Mouse (Mus musculus) intestine, postnatal 0 days (tissue): Measurements from ENCODE around the gene Dbnl. TPM values are rescaled to one million over a fixed set of nuclear protein-coding genes. Genes with fewer than 3 reads are reported as not detected.

ENCODE experiments used
- ATAC-seq: fragments of 200-750 bp; cut with Nextera tagmentation; 2 replicates; pipeline ENCODE4 v1.8.0; 2017; ENCODE audit warnings: mild to moderate bottlenecking, moderate TSS enrichment, moderate library complexity
- H3K27ac ChIP-seq: fragments of 300-500 bp; sonication (generic); 2 replicates; pipeline ENCODE4 v1.5.1; 2014; ENCODE audit warnings: mild to moderate bottlenecking, low read depth, low read length, moderate library complexity
- H3K27me3 ChIP-seq: fragments of 300-500 bp; sonication (generic); replicated peaks from 2 replicates; pipeline ENCODE4 v1.6.1; 2014; ENCODE audit warnings: low read length, mixed read lengths; ENCODE audit not compliant: control insufficient read depth, insufficient read depth
- H3K36me3 ChIP-seq: fragments of 300-500 bp; sonication (generic); 2 replicates; pipeline ENCODE4 v1.6.1; 2014; ENCODE audit warnings: mild to moderate bottlenecking, moderate library complexity; ENCODE audit not compliant: control insufficient read depth, insufficient read depth
- H3K4me1 ChIP-seq: fragments of 300-500 bp; sonication (generic); replicated peaks from 2 replicates; pipeline ENCODE4 v1.6.1; 2014; ENCODE audit warnings: antibody characterized with exemption, low read length, mixed read lengths; ENCODE audit not compliant: control insufficient read depth, insufficient read depth
- H3K4me2 ChIP-seq: fragments of 300-500 bp; sonication (generic); replicated peaks from 2 replicates; pipeline ENCODE4 v1.6.1; 2014; ENCODE audit warnings: low read depth, mild to moderate bottlenecking, moderate library complexity
- H3K4me3 ChIP-seq: fragments of 300-500 bp; sonication (generic); 2 replicates; pipeline ENCODE4 v1.5.1; 2014; ENCODE audit warnings: low read depth, low read length
- H3K9ac ChIP-seq: fragments of 300-500 bp; sonication (generic); 2 replicates; pipeline ENCODE4 v1.6.1; 2014; ENCODE audit warnings: mild to moderate bottlenecking, low read depth, low read length
- H3K9me3 ChIP-seq: fragments of 300-500 bp; sonication (generic); 2 replicates; pipeline ENCODE4 v1.6.1; 2016; ENCODE audit warnings: mixed run types; ENCODE audit not compliant: control insufficient read depth
- CTCF ChIP-seq: sonication (generic); IDR thresholded peaks from 2 replicates; pipeline ENCODE4 v1.5.1; 2016; ENCODE audit warnings: low read depth, mild to moderate bottlenecking, control low read depth, antibody characterized with exemption, moderate library complexity
- WGBS: fragments of 180-500 bp; shearing (Covaris S2); extraction: QIAGEN DNeasy Blood & Tissue Kit; methylation state at CpG from one replicate; pipeline ENCODE4 v1.1.7; 2014; 5-methylcytosine and 5-hydroxymethylcytosine counted together
- polyA plus RNA-seq: library from polyadenylated mRNA; unstranded; fragments of >200 nt; fragmentation: Nextera tagmentation; extraction: Ambion mirVana; gene quantifications from 2 replicates; pipeline ENCODE4 v1.2.1, GENCODE M21; 2015

The Dbnl gene
- polyA plus RNA-seq, 1 experiment from 2014 or later: 93.0 TPM

GRCm38 (mm10) chr11:5827931-5828330 lies 39.6 kb downstream of the Dbnl start:
- no peak for ATAC-seq

GRCm38 (mm10) chr11:5828509-5829191 lies 40.4 kb downstream of the Dbnl start:
- no peak for ATAC-seq
- Histone ChIP-seq H3K9ac (no peak overlapping the region), H3K4me3 (no peak overlapping the region), H3K36me3 (peaks cover 57% of the 10 kb centered on the region), H3K9me3 (no peaks in the 10 kb centered on the region), H3K4me1 (no peaks in the 10 kb centered on the region), H3K27ac (no peak overlapping the region), H3K4me2 (no peak overlapping the region), H3K27me3 (no peaks in the 10 kb centered on the region)
- 85% methylated on average over 11 of the region's 11 CpGs for WGBS
- no peak for TF ChIP-seq CTCF

More at GRCm38 (mm10) chr11:5827931-5828330, 39.6 kb downstream of the Dbnl start:
- Histone ChIP-seq H3K4me1 (no peaks in the 10 kb centered on the region), H3K9me3 (no peaks in the 10 kb centered on the region), H3K27ac (no peak overlapping the region), H3K4me2 (no peak overlapping the region), H3K36me3 (peaks cover 49% of the 10 kb centered on the region), H3K9ac (no peak overlapping the region), H3K4me3 (no peak overlapping the region), H3K27me3 (no peaks in the 10 kb centered on the region)
- TF ChIP-seq CTCF: no peak
- 94% methylated on average over 5 of the region's 5 CpGs for WGBS

GRCm38 (mm10) chr11:5829327-5829726 lies 41.0 kb downstream of the Dbnl start:
- H3K27me3 ChIP-seq: no peaks in the 10 kb centered on the region
- no peak overlapping the region for H3K4me2 ChIP-seq
- H3K4me3 ChIP-seq: no peak overlapping the region
- WGBS: 84% methylated on average over 12 of the region's 12 CpGs
- no peaks in the 10 kb centered on the region for H3K9me3 ChIP-seq
- no peak for TF ChIP-seq CTCF
- no peak for ATAC-seq
- no peaks in the 10 kb centered on the region for H3K4me1 ChIP-seq
- no peak overlapping the region for H3K27ac ChIP-seq
- H3K9ac ChIP-seq: no peak overlapping the region
- peaks cover 62% of the 10 kb centered on the region for H3K36me3 ChIP-seq

GRCm38 (mm10) chr11:5834506-5834905 lies 46.2 kb downstream of the Dbnl start:
- Histone ChIP-seq H3K27ac (no peak overlapping the region), H3K36me3 (peaks cover 56% of the 10 kb centered on the region), H3K4me1 (peaks cover 7% of the 10 kb centered on the region; the same call in 1 of the 2 replicates), H3K27me3 (no peaks in the 10 kb centered on the region), H3K9me3 (no peaks in the 10 kb centered on the region), H3K9ac (no peak overlapping the region), H3K4me2 (no peak overlapping the region), H3K4me3 (no peak overlapping the region)
- ATAC-seq: no peak
- WGBS: 90% methylated on average over 9 of the region's 9 CpGs
- no peak for TF ChIP-seq CTCF

- 91% methylated on average over 7 of the region's 7 CpGs for WGBS
Observed at GRCm38 (mm10) chr11:5835057-5835456, 46.8 kb downstream of the Dbnl start.

GRCm38 (mm10) chr11:5836126-5836525 lies 47.8 kb downstream of the Dbnl start:
- ATAC-seq: 0 out of 2 replicates have a peak, but pooled peaks have one; percentile 23
- peaks cover 44% of the 10 kb centered on the region for H3K36me3 ChIP-seq

More at GRCm38 (mm10) chr11:5835057-5835456, 46.8 kb downstream of the Dbnl start:
- no peak overlapping the region for H3K27ac ChIP-seq
- no peak overlapping the region for H3K4me3 ChIP-seq
- H3K9me3 ChIP-seq: no peaks in the 10 kb centered on the region
- H3K4me1 ChIP-seq: peaks cover 7% of the 10 kb centered on the region; the same call in 1 of the 2 replicates
- no peak for ATAC-seq
- H3K27me3 ChIP-seq: no peaks in the 10 kb centered on the region
- H3K36me3 ChIP-seq: peaks cover 52% of the 10 kb centered on the region
- TF ChIP-seq CTCF: no peak
- H3K4me2 ChIP-seq: no peak overlapping the region
- H3K9ac ChIP-seq: no peak overlapping the region

More at GRCm38 (mm10) chr11:5836126-5836525, 47.8 kb downstream of the Dbnl start:
- Histone ChIP-seq H3K4me2 (no peak overlapping the region), H3K4me1 (peaks cover 7% of the 10 kb centered on the region; the same call in 1 of the 2 replicates), H3K4me3 (no peak overlapping the region), H3K9ac (no peak overlapping the region; the same call in 1 of the 2 replicates), H3K9me3 (no peaks in the 10 kb centered on the region), H3K27ac (no peak overlapping the region), H3K27me3 (no peaks in the 10 kb centered on the region)
- WGBS: 53% methylated on average over 1 of the region's 1 CpGs
- TF ChIP-seq CTCF: peak; percentile 72
